Mouse (Mus musculus): Measurements from ENCODE around the gene 2310050C09Rik.

GRCm38 (mm10) chr3:92905182-92905581 is 35.2 kb upstream of the 2310050C09Rik start:
- TF ChIP-seq CTCF (IDR thresholded peaks at IDR 0.05; ENCODE audit: borderline replicate concordance, control insufficient read depth, extremely low read depth, insufficient read depth, low read length, poor library complexity) (no peak), POLR2A (IDR thresholded peaks at IDR 0.05; ENCODE audit: control insufficient read depth, extremely low read depth, insufficient read depth, low read length, poor library complexity) (no peak)
